Mouse (Mus musculus): ENCODE measurements around the gene Fam20a. TPM values are rescaled to one million over a fixed set of nuclear protein-coding genes. Genes with fewer than 3 reads are reported as not detected.

The Fam20a gene
- polyA plus RNA-seq, 1 experiment from 2014 or later, result 2.6 TPM

- no peak overlapping the region for H3K4me3 ChIP-seq (ENCODE audit: control insufficient read depth in 1 of 2, insufficient read depth in 1 of 2, low read depth in 1 of 2, low read length in 2 of 2)
- no peaks in the 10 kb centered on the region for H3K4me1 ChIP-seq (ENCODE audit: control insufficient read depth in 2 of 2, insufficient read depth in 2 of 2, low read length in 2 of 2)
- no peak overlapping the region for H3K4me2 ChIP-seq (ENCODE audit: low read length)
- no peaks in the 10 kb centered on the region for H3K36me3 ChIP-seq (ENCODE audit: control insufficient read depth, insufficient read depth, low read length)
- no peaks in the 10 kb centered on the region for H3K9me3 ChIP-seq (ENCODE audit: control insufficient read depth, low read length)
- 59% methylated on average over 12 of the region's 12 CpGs for WGBS
- ATAC-seq (ENCODE audit: insufficient number of reproducible peaks, insufficient read depth, low FRiP score, low read depth), result no peak
- no peak overlapping the region for H3K27ac ChIP-seq (replicated peaks in 1 of 2; ENCODE audit: control insufficient read depth in 1 of 2, insufficient read depth in 1 of 2, low read depth in 2 of 2, low read length in 2 of 2)
- H3K9ac ChIP-seq (ENCODE audit: low read length), result no peak overlapping the region
- no peaks in the 10 kb centered on the region for H3K27me3 ChIP-seq (ENCODE audit: control insufficient read depth, insufficient read depth, low read length)
Measured at GRCm38 (mm10) chr11:109751636-109752603, 29.8 kb upstream of the Fam20a start.

GRCm38 (mm10) chr11:109745210-109745609 lies 23.1 kb upstream of the Fam20a start:
- 61% methylated on average over 4 of the region's 4 CpGs for WGBS
- no peak for ATAC-seq (ENCODE audit: insufficient number of reproducible peaks, insufficient read depth, low FRiP score, low read depth)
- H3K9me3 ChIP-seq (ENCODE audit: control insufficient read depth, low read length), result no peaks in the 10 kb centered on the region
- H3K27ac ChIP-seq (replicated peaks in 1 of 2; ENCODE audit: control insufficient read depth in 1 of 2, insufficient read depth in 1 of 2, low read depth in 2 of 2, low read length in 2 of 2), result no peak overlapping the region
- no peaks in the 10 kb centered on the region for H3K27me3 ChIP-seq (ENCODE audit: control insufficient read depth, insufficient read depth, low read length)
- H3K36me3 ChIP-seq (ENCODE audit: control insufficient read depth, insufficient read depth, low read length), result no peaks in the 10 kb centered on the region
- no peak overlapping the region for H3K9ac ChIP-seq (ENCODE audit: low read length)
- no peaks in the 10 kb centered on the region for H3K4me1 ChIP-seq (ENCODE audit: control insufficient read depth in 2 of 2, insufficient read depth in 2 of 2, low read length in 2 of 2)
- H3K4me2 ChIP-seq (ENCODE audit: low read length), result no peak overlapping the region
- H3K4me3 ChIP-seq (ENCODE audit: control insufficient read depth in 1 of 2, insufficient read depth in 1 of 2, low read depth in 1 of 2, low read length in 2 of 2), result no peak overlapping the region

GRCm38 (mm10) chr11:109737967-109738366 lies 15.9 kb upstream of the Fam20a start:
- ATAC-seq (ENCODE audit: insufficient number of reproducible peaks, insufficient read depth, low FRiP score, low read depth), result no peak
- Histone ChIP-seq H3K36me3 (ENCODE audit: control insufficient read depth, insufficient read depth, low read length) (no peaks in the 10 kb centered on the region), H3K9ac (ENCODE audit: low read length) (no peak overlapping the region), H3K27me3 (ENCODE audit: control insufficient read depth, insufficient read depth, low read length) (no peaks in the 10 kb centered on the region), H3K9me3 (ENCODE audit: control insufficient read depth, low read length) (no peaks in the 10 kb centered on the region), H3K4me2 (ENCODE audit: low read length) (no peak overlapping the region), H3K4me1 (ENCODE audit: control insufficient read depth in 2 of 2, insufficient read depth in 2 of 2, low read length in 2 of 2) (no peaks in the 10 kb centered on the region), H3K4me3 (ENCODE audit: control insufficient read depth in 1 of 2, insufficient read depth in 1 of 2, low read depth in 1 of 2, low read length in 2 of 2) (no peak overlapping the region), H3K27ac (replicated peaks in 1 of 2; ENCODE audit: control insufficient read depth in 1 of 2, insufficient read depth in 1 of 2, low read depth in 2 of 2, low read length in 2 of 2) (no peak overlapping the region)
- WGBS, result 66% methylated on average over 3 of the region's 3 CpGs

GRCm38 (mm10) chr11:109736406-109736805 lies 14.3 kb upstream of the Fam20a start:
- no peak for ATAC-seq (ENCODE audit: insufficient number of reproducible peaks, insufficient read depth, low FRiP score, low read depth)
- no peak overlapping the region for H3K4me2 ChIP-seq (ENCODE audit: low read length)
- H3K4me3 ChIP-seq (ENCODE audit: control insufficient read depth in 1 of 2, insufficient read depth in 1 of 2, low read depth in 1 of 2, low read length in 2 of 2), result no peak overlapping the region
- H3K27me3 ChIP-seq (ENCODE audit: control insufficient read depth, insufficient read depth, low read length), result no peaks in the 10 kb centered on the region
- WGBS, result 72% methylated on average over 3 of the region's 3 CpGs
- no peaks in the 10 kb centered on the region for H3K9me3 ChIP-seq (ENCODE audit: control insufficient read depth, low read length)
- H3K36me3 ChIP-seq (ENCODE audit: control insufficient read depth, insufficient read depth, low read length), result no peaks in the 10 kb centered on the region
- H3K9ac ChIP-seq (ENCODE audit: low read length), result no peak overlapping the region
- no peak overlapping the region for H3K27ac ChIP-seq (replicated peaks in 1 of 2; ENCODE audit: control insufficient read depth in 1 of 2, insufficient read depth in 1 of 2, low read depth in 2 of 2, low read length in 2 of 2)
- H3K4me1 ChIP-seq (ENCODE audit: control insufficient read depth in 2 of 2, insufficient read depth in 2 of 2, low read length in 2 of 2), result no peaks in the 10 kb centered on the region

- H3K27ac ChIP-seq (replicated peaks in 1 of 2; ENCODE audit: control insufficient read depth in 1 of 2, insufficient read depth in 1 of 2, low read depth in 2 of 2, low read length in 2 of 2), result no peak overlapping the region
- no peaks in the 10 kb centered on the region for H3K4me1 ChIP-seq (ENCODE audit: control insufficient read depth in 2 of 2, insufficient read depth in 2 of 2, low read length in 2 of 2)
- H3K4me2 ChIP-seq (ENCODE audit: low read length), result no peak overlapping the region
- H3K9ac ChIP-seq (ENCODE audit: low read length), result no peak overlapping the region
- H3K27me3 ChIP-seq (ENCODE audit: control insufficient read depth, insufficient read depth, low read length), result no peaks in the 10 kb centered on the region
- no peak for ATAC-seq (ENCODE audit: insufficient number of reproducible peaks, insufficient read depth, low FRiP score, low read depth)
- H3K9me3 ChIP-seq (ENCODE audit: control insufficient read depth, low read length), result no peaks in the 10 kb centered on the region
- no peaks in the 10 kb centered on the region for H3K36me3 ChIP-seq (ENCODE audit: control insufficient read depth, insufficient read depth, low read length)
- H3K4me3 ChIP-seq (ENCODE audit: control insufficient read depth in 1 of 2, insufficient read depth in 1 of 2, low read depth in 1 of 2, low read length in 2 of 2), result no peak overlapping the region
- WGBS, result 87% methylated on average over 1 of the region's 1 CpGs
Measured at GRCm38 (mm10) chr11:109734341-109734740, 12.3 kb upstream of the Fam20a start.

- no peak for ATAC-seq (ENCODE audit: insufficient number of reproducible peaks, insufficient read depth, low FRiP score, low read depth)
- H3K27ac ChIP-seq (replicated peaks in 1 of 2; ENCODE audit: control insufficient read depth in 1 of 2, insufficient read depth in 1 of 2, low read depth in 2 of 2, low read length in 2 of 2), result no peak overlapping the region
- no peaks in the 10 kb centered on the region for H3K36me3 ChIP-seq (ENCODE audit: control insufficient read depth, insufficient read depth, low read length)
- no peak overlapping the region for H3K9ac ChIP-seq (ENCODE audit: low read length)
- H3K9me3 ChIP-seq (ENCODE audit: control insufficient read depth, low read length), result no peaks in the 10 kb centered on the region
- 80% methylated on average over 8 of the region's 8 CpGs for WGBS
- H3K4me2 ChIP-seq (ENCODE audit: low read length), result no peak overlapping the region
- H3K4me3 ChIP-seq (ENCODE audit: control insufficient read depth in 1 of 2, insufficient read depth in 1 of 2, low read depth in 1 of 2, low read length in 2 of 2), result no peak overlapping the region
- no peaks in the 10 kb centered on the region for H3K27me3 ChIP-seq (ENCODE audit: control insufficient read depth, insufficient read depth, low read length)
- H3K4me1 ChIP-seq (ENCODE audit: control insufficient read depth in 2 of 2, insufficient read depth in 2 of 2, low read length in 2 of 2), result no peaks in the 10 kb centered on the region
Measured at GRCm38 (mm10) chr11:109732726-109733438, 10.8 kb upstream of the Fam20a start.

- no peaks in the 10 kb centered on the region for H3K4me1 ChIP-seq (ENCODE audit: control insufficient read depth in 2 of 2, insufficient read depth in 2 of 2, low read length in 2 of 2)
- H3K36me3 ChIP-seq (ENCODE audit: control insufficient read depth, insufficient read depth, low read length), result no peaks in the 10 kb centered on the region
- H3K4me2 ChIP-seq (ENCODE audit: low read length), result no peak overlapping the region
- no peaks in the 10 kb centered on the region for H3K9me3 ChIP-seq (ENCODE audit: control insufficient read depth, low read length)
- H3K4me3 ChIP-seq (ENCODE audit: control insufficient read depth in 1 of 2, insufficient read depth in 1 of 2, low read depth in 1 of 2, low read length in 2 of 2), result no peak overlapping the region
- no peak overlapping the region for H3K27ac ChIP-seq (replicated peaks in 1 of 2; ENCODE audit: control insufficient read depth in 1 of 2, insufficient read depth in 1 of 2, low read depth in 2 of 2, low read length in 2 of 2)
- no peak for ATAC-seq (ENCODE audit: insufficient number of reproducible peaks, insufficient read depth, low FRiP score, low read depth)
- H3K9ac ChIP-seq (ENCODE audit: low read length), result no peak overlapping the region
- 80% methylated on average over 3 of the region's 3 CpGs for WGBS
- no peaks in the 10 kb centered on the region for H3K27me3 ChIP-seq (ENCODE audit: control insufficient read depth, insufficient read depth, low read length)
Measured at GRCm38 (mm10) chr11:109728371-109728770, 6.3 kb upstream of the Fam20a start.

Data from heart, embryonic 14.5 days (tissue).